Mouse (Mus musculus) kidney, embryonic 15.5 days (tissue): ENCODE results near the gene Gm10053. TPM values are rescaled to one million over a fixed set of nuclear protein-coding genes. Genes with fewer than 3 reads are reported as not detected.
"Not testable (repeated sequence)": the region's sequence is repeated elsewhere in the genome, so short reads cannot be mapped to it uniquely, and the experiment has no call there.

Experiments
- ATAC-seq: fragments of 200-750 bp; cut with Nextera tagmentation; replicated peaks from 2 replicates; pipeline ENCODE4 v1.8.0; 2017; ENCODE audit warnings: moderate TSS enrichment; ENCODE audit not compliant: low FRiP score
- H3K27ac ChIP-seq: fragments of 300-500 bp; sonication (generic); 2 replicates; pipeline ENCODE4 v1.5.1; 2015; ENCODE audit warnings: mild to moderate bottlenecking, inconsistent platforms
- H3K27me3 ChIP-seq: fragments of 300-500 bp; sonication (generic); 2 replicates; pipeline ENCODE4 v1.6.1; 2015; ENCODE audit warnings: inconsistent platforms
- H3K36me3 ChIP-seq: fragments of 300-500 bp; sonication (generic); 2 replicates; pipeline ENCODE4 v1.6.1; 2015; ENCODE audit warnings: inconsistent platforms
- H3K4me1 ChIP-seq: fragments of 300-500 bp; sonication (generic); 2 replicates; pipeline ENCODE4 v1.6.1; 2015; ENCODE audit warnings: inconsistent platforms
- H3K4me2 ChIP-seq: fragments of 300-500 bp; sonication (generic); 2 replicates; pipeline ENCODE4 v1.6.1; 2015; ENCODE audit warnings: moderate library complexity, mild to moderate bottlenecking, inconsistent platforms
- H3K4me3 ChIP-seq: fragments of 300-500 bp; sonication (generic); replicated peaks from 2 replicates; pipeline ENCODE4 v1.5.1; 2015; ENCODE audit warnings: mild to moderate bottlenecking, inconsistent platforms
- H3K9ac ChIP-seq: fragments of 300-500 bp; sonication (generic); 2 replicates; pipeline ENCODE4 v1.6.1; 2015; ENCODE audit warnings: mild to moderate bottlenecking, inconsistent platforms
- H3K9me3 ChIP-seq: fragments of 300-500 bp; sonication (generic); replicated peaks from 2 replicates; pipeline ENCODE4 v1.6.1; 2016; ENCODE audit warnings: inconsistent platforms
- WGBS: fragments of 180-500 bp; shearing (Covaris S2); methylation state at CpG from one replicate; pipeline ENCODE4 v1.1.7; 2015; ENCODE audit warnings: mixed read lengths; 5-methylcytosine and 5-hydroxymethylcytosine counted together
- polyA plus RNA-seq: library from polyadenylated mRNA; unstranded; fragments of >200 nt; fragmentation: Nextera tagmentation; extraction: Ambion mirVana; gene quantifications from 2 replicates; pipeline ENCODE4 v1.2.1, GENCODE M21; 2015

Gm10053 gene
- 279 and 310 TPM in 2 replicates for polyA plus RNA-seq

DNA sequence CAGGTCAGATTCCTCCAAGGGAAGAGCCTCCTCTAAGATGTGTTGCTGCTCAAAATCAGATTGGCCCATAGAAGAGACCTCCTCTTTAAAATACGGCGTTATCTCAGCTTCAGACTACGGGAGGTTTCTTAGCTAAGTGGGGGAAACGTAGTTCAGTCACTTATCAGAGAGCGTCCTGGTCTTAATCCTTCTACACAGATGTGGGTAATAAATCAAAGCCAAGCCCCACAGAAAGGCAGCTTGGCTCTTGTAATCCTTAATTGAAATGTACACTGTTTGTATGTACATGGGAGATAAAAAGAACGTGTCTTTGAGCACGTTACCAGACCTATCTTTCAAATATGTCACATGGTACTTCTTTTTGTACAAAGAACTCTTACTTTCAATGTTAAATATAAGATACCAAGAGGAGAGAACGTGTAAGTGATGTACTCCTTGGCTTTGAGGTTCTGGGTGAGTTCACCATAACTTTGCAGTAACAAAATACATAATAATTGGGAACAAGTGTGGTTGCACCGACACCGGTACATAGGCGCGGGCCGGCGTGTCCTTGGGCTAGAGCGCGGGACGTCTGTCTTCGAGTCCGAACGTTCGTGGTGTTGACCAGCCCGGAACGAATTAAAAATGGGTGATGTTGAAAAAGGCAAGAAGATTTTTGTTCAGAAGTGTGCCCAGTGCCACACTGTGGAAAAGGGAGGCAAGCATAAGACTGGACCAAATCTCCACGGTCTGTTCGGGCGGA is at the start of gene Gm10053:
Gene Gm10053 (plus strand): TSS at position 558 of the 742 bp plus-strand sequence.
- H3K27ac ChIP-seq, ATAC-seq, H3K9ac ChIP-seq, H3K4me3 ChIP-seq, H3K9me3 ChIP-seq, H3K4me1 ChIP-seq, H3K4me2 ChIP-seq, H3K27me3 ChIP-seq, H3K36me3 ChIP-seq: not testable (repeated sequence)
- WGBS, result 73% methylated on average over 23 of the region's 26 CpGs

DNA sequence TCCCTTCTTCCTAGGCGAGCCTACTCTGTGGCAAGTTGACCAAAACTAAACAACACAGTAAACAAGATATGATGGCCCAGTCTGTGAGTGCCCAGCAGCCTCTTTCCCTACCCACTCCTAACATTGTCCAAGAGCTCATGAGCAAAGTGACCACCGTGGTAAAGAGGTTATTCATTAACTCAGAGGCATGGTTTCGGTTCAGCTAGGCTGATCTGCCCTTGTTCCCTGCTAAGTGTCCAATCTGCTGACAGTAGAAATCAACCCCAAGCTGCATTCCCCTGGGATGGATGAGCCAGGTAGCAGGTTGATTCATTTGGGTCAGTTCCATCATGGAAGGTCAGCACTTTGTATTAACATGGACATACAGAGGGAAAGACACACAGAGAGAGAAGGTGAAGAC is 33.4 kb upstream of the Gm10053 start:
- peak; percentile 52; the same call in 1 of the 2 replicates for ATAC-seq

DNA sequence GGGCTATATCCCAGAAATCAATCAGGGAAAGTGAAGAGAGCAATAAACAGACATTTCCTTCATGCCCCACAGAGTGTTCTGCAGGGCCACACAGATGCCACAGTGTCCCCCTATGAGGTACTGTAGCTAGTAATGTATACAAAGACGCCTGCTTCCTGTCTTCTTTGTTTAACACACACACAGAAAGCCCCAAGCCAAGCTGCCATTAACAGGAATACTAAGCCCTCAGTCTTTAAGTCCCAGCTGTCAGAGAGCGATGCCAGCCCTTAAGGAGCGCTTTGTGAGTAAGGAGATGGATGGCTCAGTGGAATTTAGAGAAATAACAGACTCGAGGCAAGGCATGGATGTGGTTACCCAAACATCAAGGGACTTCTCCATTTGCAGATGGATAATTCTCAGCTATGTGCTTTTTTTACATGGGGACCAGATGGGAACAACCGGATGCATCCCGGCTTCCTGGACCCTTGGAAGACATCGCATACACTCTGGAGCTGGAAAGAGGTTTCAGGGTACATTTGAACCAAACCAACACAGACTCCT is 30.4 kb upstream of the Gm10053 start:
- peaks cover 35% of the 10 kb centered on the region for H3K4me1 ChIP-seq
- H3K9ac ChIP-seq, result no peak overlapping the region
- no peaks in the 10 kb centered on the region for H3K27me3 ChIP-seq
- ATAC-seq, result no peak
- WGBS, result 31% methylated on average over 7 of the region's 7 CpGs
- H3K9me3 ChIP-seq, result no peaks in the 10 kb centered on the region
- H3K27ac ChIP-seq, result peak overlapping the region; percentile 27; the same call in 1 of the 2 replicates
- H3K36me3 ChIP-seq, result no peaks in the 10 kb centered on the region
- no peak overlapping the region for H3K4me2 ChIP-seq
- no peak overlapping the region for H3K4me3 ChIP-seq

More for the DNA sequence above, 33.4 kb upstream of the Gm10053 start:
- H3K27me3 ChIP-seq, result no peaks in the 10 kb centered on the region
- no peaks in the 10 kb centered on the region for H3K36me3 ChIP-seq
- no peak overlapping the region for H3K4me3 ChIP-seq
- H3K9me3 ChIP-seq, result no peaks in the 10 kb centered on the region
- peaks cover 14% of the 10 kb centered on the region for H3K4me1 ChIP-seq
- WGBS, result 79% methylated on average over 3 of the region's 3 CpGs
- H3K4me2 ChIP-seq, result no peak overlapping the region
- no peak overlapping the region for H3K9ac ChIP-seq
- no peak overlapping the region for H3K27ac ChIP-seq

DNA sequence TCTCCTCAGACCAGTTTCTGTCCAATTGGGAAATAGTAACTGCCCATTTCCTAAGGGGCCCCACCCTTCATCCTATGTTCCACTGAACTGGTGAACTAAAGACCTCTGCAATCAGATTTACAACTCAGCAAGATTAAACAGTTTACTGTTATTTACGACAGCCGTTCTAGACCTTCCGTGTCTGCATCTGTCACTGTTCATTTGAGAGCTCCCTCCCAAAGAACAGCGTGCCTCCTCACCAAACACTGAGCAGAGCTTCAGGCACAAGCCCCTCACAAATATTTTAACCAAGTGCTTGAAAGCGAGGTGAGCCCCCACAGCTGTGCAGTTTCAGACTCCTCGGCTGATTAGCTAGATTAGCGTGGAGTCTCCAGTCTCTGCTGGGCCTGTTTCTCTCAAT is 27.1 kb upstream of the Gm10053 start:
- peak; percentile 78 for ATAC-seq
- no peaks in the 10 kb centered on the region for H3K27me3 ChIP-seq
- H3K27ac ChIP-seq, result peak overlapping the region; percentile 67
- H3K4me3 ChIP-seq, result no peak overlapping the region
- H3K9ac ChIP-seq, result no peak overlapping the region
- WGBS, result 6% methylated on average over 7 of the region's 7 CpGs
- H3K36me3 ChIP-seq, result no peaks in the 10 kb centered on the region
- H3K4me1 ChIP-seq, result peaks cover 49% of the 10 kb centered on the region
- H3K9me3 ChIP-seq, result no peaks in the 10 kb centered on the region
- no peak overlapping the region for H3K4me2 ChIP-seq

DNA sequence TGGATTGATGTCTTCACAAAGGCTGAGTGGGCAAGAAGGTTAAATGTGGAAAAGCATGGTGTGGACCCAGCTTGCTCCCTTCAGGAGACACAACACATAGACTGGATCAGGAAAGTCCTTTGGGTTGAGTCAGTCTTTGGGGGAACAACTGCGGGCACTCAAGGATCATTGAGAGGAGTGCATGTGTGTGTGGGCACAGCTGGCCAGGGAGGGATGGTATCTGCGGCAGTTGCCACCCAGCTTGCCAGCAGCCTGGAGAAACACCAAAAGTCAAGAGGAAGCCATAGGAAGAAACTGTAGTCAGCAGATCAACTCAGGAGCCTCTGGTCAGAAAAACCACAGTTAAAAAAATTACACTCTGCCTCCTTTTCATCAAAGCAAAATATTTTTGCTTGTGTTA is 26.6 kb upstream of the Gm10053 start:
- ATAC-seq, result no peak
- no peak overlapping the region for H3K9ac ChIP-seq
- H3K27ac ChIP-seq, result peak overlapping the region; percentile 67
- peaks cover 49% of the 10 kb centered on the region for H3K4me1 ChIP-seq
- 76% methylated on average over 2 of the region's 2 CpGs for WGBS
- H3K27me3 ChIP-seq, result no peaks in the 10 kb centered on the region
- no peaks in the 10 kb centered on the region for H3K9me3 ChIP-seq
- no peaks in the 10 kb centered on the region for H3K36me3 ChIP-seq
- no peak overlapping the region for H3K4me2 ChIP-seq
- H3K4me3 ChIP-seq, result no peak overlapping the region

DNA sequence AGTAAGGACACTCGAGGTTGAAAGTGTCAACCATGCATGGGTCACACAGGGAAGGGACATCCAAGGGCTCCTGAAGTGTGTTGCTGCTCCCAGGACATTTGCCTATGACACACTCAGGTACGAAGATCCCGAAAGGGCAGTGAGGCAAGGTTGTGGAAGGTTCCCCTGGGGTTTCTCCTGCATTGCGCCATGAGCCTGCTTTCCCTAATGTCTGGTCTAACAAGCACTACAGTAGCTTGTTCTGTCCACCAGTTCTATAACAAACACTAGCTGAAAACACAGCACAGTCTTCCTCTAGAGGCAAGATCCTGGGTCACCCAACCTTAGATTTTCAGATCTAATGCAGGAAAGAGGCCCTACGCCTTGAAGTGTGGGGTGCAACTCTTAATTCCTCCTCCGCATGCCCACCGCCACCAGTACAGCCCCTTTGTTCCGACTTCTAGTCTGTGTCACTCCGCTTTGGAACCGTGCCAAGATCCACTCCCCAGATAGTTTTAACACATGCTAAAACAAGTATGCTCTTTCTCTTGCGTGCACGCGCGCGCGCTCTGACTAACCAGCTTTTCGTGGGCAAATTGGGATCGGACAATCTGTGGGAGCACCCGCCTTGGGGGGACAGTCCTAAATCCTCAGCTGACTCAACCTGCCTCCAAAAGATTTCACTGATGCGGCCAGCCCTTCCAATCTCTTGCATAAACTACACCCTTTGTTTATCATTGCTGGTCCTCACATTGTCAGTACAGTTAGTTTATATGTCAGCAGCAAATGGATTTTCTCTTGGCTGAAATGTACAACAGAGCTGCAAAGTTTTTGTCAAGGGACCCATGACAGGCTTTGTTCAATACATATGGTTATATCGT is 23.8 kb upstream of the Gm10053 start:
- no peak for ATAC-seq
- no peaks in the 10 kb centered on the region for H3K27me3 ChIP-seq
- H3K4me2 ChIP-seq, result 0 out of 2 replicates have a peak overlapping the region, but pooled peaks have one; percentile 20
- peaks cover 36% of the 10 kb centered on the region for H3K4me1 ChIP-seq
- WGBS, result 68% methylated on average over 21 of the region's 21 CpGs
- no peak overlapping the region for H3K9ac ChIP-seq
- H3K27ac ChIP-seq, result peak overlapping the region; percentile 28; the same call in 1 of the 2 replicates
- no peak overlapping the region for H3K4me3 ChIP-seq
- no peaks in the 10 kb centered on the region for H3K36me3 ChIP-seq
- H3K9me3 ChIP-seq, result no peaks in the 10 kb centered on the region

DNA sequence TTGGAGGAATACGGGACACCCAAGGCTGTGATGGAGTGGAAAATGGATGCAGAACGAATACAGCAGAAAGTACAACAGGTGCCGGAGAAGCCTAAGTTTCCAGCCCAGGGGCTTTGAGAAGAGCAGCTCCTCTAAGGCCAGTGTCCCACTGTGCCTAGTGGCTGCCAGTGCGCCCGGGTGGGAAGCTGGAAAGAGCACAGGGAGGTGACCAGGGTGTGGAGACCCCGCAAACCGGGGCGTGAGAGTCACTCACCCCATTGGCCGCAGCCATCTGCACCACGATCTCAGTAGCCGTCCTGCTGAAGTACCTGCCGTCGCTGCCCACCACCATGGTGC is 14.2 kb upstream of the Gm10053 start:
- Histone ChIP-seq H3K27ac (no peak overlapping the region), H3K36me3 (no peaks in the 10 kb centered on the region), H3K9me3 (no peaks in the 10 kb centered on the region), H3K4me2 (peak overlapping the region; percentile 79), H3K4me1 (peaks cover 12% of the 10 kb centered on the region), H3K9ac (peak overlapping the region; percentile 41), H3K27me3 (peaks cover 16% of the 10 kb centered on the region; the same call in 1 of the 2 replicates), H3K4me3 (peak overlapping the region; percentile 52)
- WGBS, result 10% methylated on average over 13 of the region's 13 CpGs
- ATAC-seq, result peak; percentile 29; the same call in 1 of the 2 replicates

DNA sequence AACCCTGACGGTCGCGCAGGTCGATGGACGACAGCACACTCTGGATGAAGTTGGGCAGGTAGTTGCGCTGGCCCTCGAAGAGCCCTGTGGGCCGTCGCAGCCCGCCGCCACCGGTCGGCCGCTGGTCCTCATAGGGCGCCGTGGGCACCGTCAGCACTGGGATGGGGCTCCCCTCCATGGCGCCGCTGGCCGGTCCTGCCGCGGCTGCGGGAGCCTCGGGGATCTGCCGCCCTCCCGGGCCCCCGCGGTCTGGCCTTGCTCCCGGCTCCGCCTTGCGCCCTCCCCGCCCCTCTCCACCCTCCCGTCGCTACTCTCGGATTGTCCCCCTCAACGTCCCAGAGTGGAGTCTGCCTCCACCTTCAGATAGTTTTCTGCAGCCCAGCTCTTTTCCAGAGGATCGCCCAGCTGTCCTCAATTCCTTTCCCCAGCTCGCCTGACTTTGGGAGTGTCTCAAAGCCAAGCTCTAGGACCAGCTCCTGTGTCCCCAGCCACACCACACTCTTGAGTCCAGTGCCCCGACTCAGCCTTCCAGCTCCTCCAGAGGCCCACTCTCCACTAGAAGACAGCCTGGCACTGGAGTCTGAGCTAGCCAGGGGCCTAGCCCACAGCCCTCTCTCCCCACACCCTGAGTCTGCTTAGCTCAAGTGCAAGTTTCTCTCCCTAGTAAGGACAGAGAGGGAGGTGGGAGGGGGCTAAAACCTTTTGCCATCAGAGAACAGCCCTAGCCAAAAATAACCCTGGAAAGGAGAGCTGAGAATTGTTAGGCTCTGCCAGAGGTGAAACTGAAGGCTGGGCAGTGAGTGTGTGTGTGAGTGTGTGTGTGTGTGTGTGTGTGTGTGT is 13.7 kb upstream of the Gm10053 start, which contains the start of gene Pgm5:
Gene Pgm5 (minus strand): TSS at position 244 of the 840 bp plus-strand sequence.
- Histone ChIP-seq H3K9ac (peak within 1 kb of the TSS; percentile 41), H3K27ac (no peak within 1 kb of the TSS), H3K27me3 (peaks cover 16% of the 10 kb centered on the region; the same call in 1 of the 2 replicates), H3K4me1 (peaks cover 12% of the 10 kb centered on the region), H3K4me3 (peak within 1 kb of the TSS; percentile 52), H3K36me3 (no peaks in the 10 kb centered on the region), H3K9me3 (no peaks in the 10 kb centered on the region), H3K4me2 (peak within 1 kb of the TSS; percentile 79)
- 1% methylated on average over 39 of the region's 39 CpGs for WGBS
- ATAC-seq, result peak; percentile 76

DNA sequence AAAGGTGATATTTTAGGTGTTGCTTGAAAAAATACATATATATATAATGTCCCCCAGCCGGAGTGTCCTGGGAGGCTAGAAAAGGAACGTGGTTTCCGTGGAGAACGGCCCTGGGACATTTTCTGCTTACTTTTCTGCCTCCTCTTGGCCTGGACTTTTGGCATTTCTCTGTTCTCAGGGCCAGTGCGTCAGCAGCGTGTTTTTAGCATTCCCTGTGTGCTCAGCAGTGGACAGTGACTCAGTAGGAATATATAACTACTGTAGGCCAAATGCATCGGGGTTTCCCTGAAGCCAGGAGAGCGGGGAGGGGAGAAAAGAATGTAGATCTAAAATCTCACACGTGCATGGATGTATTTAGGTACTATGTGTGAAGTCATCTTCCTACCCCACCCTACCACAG is 10.1 kb upstream of the Gm10053 start:
- no peak for ATAC-seq
- no peak overlapping the region for H3K4me2 ChIP-seq
- no peaks in the 10 kb centered on the region for H3K36me3 ChIP-seq
- no peak overlapping the region for H3K4me3 ChIP-seq
- H3K27ac ChIP-seq, result no peak overlapping the region
- H3K27me3 ChIP-seq, result peaks cover 13% of the 10 kb centered on the region; the same call in 1 of the 2 replicates
- no peak overlapping the region for H3K9ac ChIP-seq
- WGBS, result 85% methylated on average over 9 of the region's 9 CpGs
- no peaks in the 10 kb centered on the region for H3K9me3 ChIP-seq
- peaks cover 16% of the 10 kb centered on the region for H3K4me1 ChIP-seq

DNA sequence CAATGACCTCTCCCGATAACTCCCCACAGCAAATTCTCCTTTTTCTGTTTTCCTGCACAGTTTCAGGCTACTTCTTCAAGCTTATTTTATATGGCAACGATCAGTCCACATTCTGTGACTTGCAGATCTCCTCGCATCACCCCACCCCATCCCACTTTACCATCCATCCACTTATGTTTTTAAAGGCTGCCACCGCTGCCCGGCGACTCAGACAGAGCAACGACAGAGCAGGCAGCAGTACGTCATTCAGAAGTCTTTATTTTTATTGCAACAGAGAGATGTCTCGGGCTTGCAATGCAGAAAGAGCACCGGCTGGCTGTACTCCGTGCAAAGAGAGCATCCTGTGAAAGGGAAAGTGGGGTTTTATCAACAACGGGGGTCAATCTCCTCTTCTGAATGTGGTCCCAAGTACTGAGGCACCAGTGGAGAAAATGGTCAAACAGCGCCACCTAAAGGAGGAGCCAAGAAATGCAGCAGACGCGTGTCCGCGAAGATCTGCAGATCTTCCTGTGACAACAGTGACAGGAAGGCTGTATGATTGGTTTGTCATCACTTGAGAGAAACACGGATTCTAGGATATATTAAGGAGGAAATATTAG is 4.3 kb upstream of the Gm10053 start:
- 13% methylated on average over 18 of the region's 18 CpGs for WGBS
- Histone ChIP-seq H3K9ac (0 out of 2 replicates have a peak overlapping the region, but pooled peaks have one; percentile 11), H3K4me3 (peak overlapping the region; percentile 40), H3K36me3 (no peaks in the 10 kb centered on the region), H3K4me2 (peak overlapping the region; percentile 60), H3K27ac (no peak overlapping the region), H3K27me3 (peaks cover 8% of the 10 kb centered on the region; the same call in 1 of the 2 replicates), H3K4me1 (0 out of 2 replicates have a peak, but pooled peaks cover 3% of the 10 kb centered on the region), H3K9me3 (no peaks in the 10 kb centered on the region)
- peak; percentile 60; the same call in 1 of the 2 replicates for ATAC-seq

DNA sequence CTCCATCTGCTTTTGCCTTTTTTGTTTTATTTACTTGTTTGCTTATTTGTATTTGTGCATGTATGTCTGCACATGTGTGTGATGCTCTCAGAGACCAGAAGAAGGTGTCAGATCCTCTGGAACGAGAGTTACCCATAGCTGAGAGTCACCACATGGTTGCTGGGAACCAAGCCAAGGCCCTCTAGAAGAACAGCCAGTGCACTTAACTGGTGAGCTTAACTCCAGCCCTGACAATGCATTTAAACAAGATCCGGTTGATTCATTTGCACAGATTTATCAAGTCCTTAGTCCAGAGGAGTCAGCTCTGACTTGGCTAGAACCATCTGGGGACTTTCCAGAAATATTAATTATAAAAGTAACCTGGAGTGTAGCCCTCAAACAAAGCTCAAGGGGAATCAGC is 1.6 kb upstream of the Gm10053 start:
- Histone ChIP-seq H3K4me1 (0 out of 2 replicates have a peak, but pooled peaks cover 3% of the 10 kb centered on the region), H3K4me2 (no peak overlapping the region), H3K27me3 (peaks cover 8% of the 10 kb centered on the region; the same call in 1 of the 2 replicates), H3K4me3 (no peak overlapping the region), H3K27ac (no peak overlapping the region), H3K9ac (no peak overlapping the region), H3K9me3 (no peaks in the 10 kb centered on the region), H3K36me3 (no peaks in the 10 kb centered on the region)
- ATAC-seq, result no peak
- WGBS, result 54% methylated on average over 2 of the region's 2 CpGs
